Mouse (Mus musculus): ENCODE measurements at regions not wholly inside any gene's neighbourhood (a gene's known extent, or its start where the extent isn't known, plus 50 kb on each side); places are given as distances from the start of the nearest gene placed in this dataset.

- TF ChIP-seq MAX (IDR thresholded peaks at IDR 0.05; ENCODE audit: low read length) (no peak), CTCF (conservative IDR thresholded peaks at IDR 0.05 in 1 of 2, IDR thresholded peaks at IDR 0.05 in 1 of 2; ENCODE audit: low read depth in 2 of 2, low read length in 2 of 2) (no peak), TCF12 (IDR thresholded peaks at IDR 0.05; ENCODE audit: low read depth, low read length) (no peak)
These were observed 493.3 kb upstream of the Id2 start for GRCm38 (mm10) chr12:25590262-25590661.
